Mouse (Mus musculus) hindlimb bud, embryonic 11.5 days (tissue): ENCODE measurements around the gene Ccna2.

Experiments
- DNase-seq: peaks from one replicate; pipeline ENCODE4 v3.0.0-alpha.2; 2012; ENCODE audit warnings: low read depth, low spot score; ENCODE audit errors: extremely low spot score

Ccna2 gene

GRCm38 (mm10) chr3:36536041-36536440 is 35.9 kb downstream of the Ccna2 start:
- no peak for DNase-seq

GRCm38 (mm10) chr3:36533201-36533672 is 38.7 kb downstream of the Ccna2 start:
- DNase-seq, result no peak

GRCm38 (mm10) chr3:36532738-36533137 is 39.2 kb downstream of the Ccna2 start:
- no peak for DNase-seq

GRCm38 (mm10) chr3:36531979-36532542 is 39.9 kb downstream of the Ccna2 start:
- DNase-seq, result no peak

GRCm38 (mm10) chr3:36531242-36531641 is 40.7 kb downstream of the Ccna2 start:
- DNase-seq, result no peak

- no peak for DNase-seq
These were observed 41.2 kb downstream of the Ccna2 start for GRCm38 (mm10) chr3:36530781-36531180.

GRCm38 (mm10) chr3:36530345-36530744 is 41.6 kb downstream of the Ccna2 start:
- no peak for DNase-seq

GRCm38 (mm10) chr3:36524466-36524865 is 47.5 kb downstream of the Ccna2 start:
- DNase-seq, result no peak

GRCm38 (mm10) chr3:36522137-36522536 is 49.8 kb downstream of the Ccna2 start:
- no peak for DNase-seq

- DNase-seq, result no peak
These were observed 50.6 kb downstream of the Ccna2 start, which contains the start of gene Gm11549 for GRCm38 (mm10) chr3:36521073-36522060. Gene Gm11549 (minus strand): TSS chr3:36521813.

GRCm38 (mm10) chr3:36516196-36516595 is 55.8 kb downstream of the Ccna2 start:
- DNase-seq, result no peak
